ENCODE assay signal across 10 mouse cellular contexts in genomic region chr8:83954749-83955105, GRCm38 (mm10). TPM values are rescaled to one million over a fixed set of nuclear protein-coding genes. Genes with fewer than 3 reads are reported as not detected.
DNase-seq lines count a peak whose midpoint lies in the region; ATAC-seq and TF ChIP-seq lines count a peak whose summit lies in the region.
"Had no signal": no experiment of that assay in that cellular context is flagged by ENCODE, and none has a peak within 500 bp of the region (broad histone marks: within the 10 kb centered on the region; RNA-seq: fewer than 3 reads in every experiment).

No protein-coding gene starts in this region.

- DNase-seq in heart, postnatal 0 days (ENCODE audit: low spot score): no peak
- no peak for DNase-seq in heart, adult 8-10 months (ENCODE audit: low spot score)
- DNase-seq in hindbrain, embryonic 14.5 days (ENCODE audit: low spot score): no peak
- no peak for DNase-seq in midbrain, embryonic 11.5 days (ENCODE audit: low spot score, missing footprints)
- no peak for DNase-seq in cerebellum, adult 11-12 months
- DNase-seq in urinary bladder, postnatal 14 days (ENCODE audit: low spot score): no peak

- peak overlapping the region; percentile 46 for H3K27ac ChIP-seq in heart, postnatal 0 days (ENCODE audit: low read depth)
- no peak overlapping the region for H3K27ac ChIP-seq in bone marrow macrophage, adult 2 months (ENCODE audit: insufficient read depth, low read depth, low read length)
- H3K27ac ChIP-seq in hindbrain, embryonic 14.5 days: 0 out of 2 replicates have a peak overlapping the region, but pooled peaks have one; percentile 1
- H3K27ac ChIP-seq in midbrain, embryonic 11.5 days (ENCODE audit: low read depth, low read length): no peak overlapping the region

- TF ChIP-seq EP300 in heart, postnatal 0 days (IDR thresholded peaks at IDR 0.05; ENCODE audit: low read depth): no peak

- no peaks in the 10 kb centered on the region for H3K36me3 ChIP-seq in heart, postnatal 0 days (replicated peaks; ENCODE audit: control insufficient read depth, insufficient read depth, low read length)
- no peaks in the 10 kb centered on the region for H3K36me3 ChIP-seq in hindbrain, embryonic 14.5 days (replicated peaks; ENCODE audit: control insufficient read depth, insufficient read depth)
- H3K36me3 ChIP-seq in midbrain, embryonic 11.5 days (ENCODE audit: control insufficient read depth, insufficient read depth, low read length): no peaks in the 10 kb centered on the region

- H3K4me1 ChIP-seq in heart, postnatal 0 days (ENCODE audit: control insufficient read depth, insufficient read depth): peaks cover 12% of the 10 kb centered on the region
- peaks cover 7% of the 10 kb centered on the region for H3K4me1 ChIP-seq in bone marrow macrophage, adult 2 months (ENCODE audit: control insufficient read depth, insufficient read depth, low read length)
- H3K4me1 ChIP-seq in hindbrain, embryonic 14.5 days (replicated peaks; ENCODE audit: control insufficient read depth, insufficient read depth, low read length): peaks cover 6% of the 10 kb centered on the region; the same call in 1 of the 2 replicates
- H3K4me1 ChIP-seq in midbrain, embryonic 11.5 days (ENCODE audit: control insufficient read depth, insufficient read depth, low read length): peaks cover 10% of the 10 kb centered on the region

- H3K4me2 ChIP-seq in heart, postnatal 0 days (ENCODE audit: low read depth, low read length): peak overlapping the region; percentile 63
- peak overlapping the region; percentile 91 for H3K4me2 ChIP-seq in hindbrain, embryonic 14.5 days (replicated peaks)
- H3K4me2 ChIP-seq in midbrain, embryonic 11.5 days: peak overlapping the region; percentile 50

- no peak for ATAC-seq in heart, postnatal 0 days (ENCODE audit: insufficient read depth, low read depth)
- ATAC-seq in hindbrain, embryonic 14.5 days (ENCODE audit: low FRiP score): no peak
- no peak for ATAC-seq in midbrain, embryonic 11.5 days (ENCODE audit: low FRiP score)
- ATAC-seq in monocyte, adult 5-6 weeks (replicated peaks; ENCODE audit: insufficient number of reproducible peaks, low FRiP score, low TSS enrichment, poor library complexity, severe bottlenecking): no peak; the same call in 1 of the 2 replicates

- WGBS in heart, postnatal 0 days: 1% methylated on average over 14 of the region's 14 CpGs
- WGBS in hindbrain, embryonic 14.5 days: 3% methylated on average over 14 of the region's 14 CpGs
- under 1% methylated on average over 14 of the region's 14 CpGs for WGBS in midbrain, embryonic 11.5 days

- H3K4me3 ChIP-seq in heart, postnatal 0 days (ENCODE audit: low read depth, low read length): peak overlapping the region; percentile 57
- H3K4me3 ChIP-seq in bone marrow macrophage, adult 2 months (ENCODE audit: insufficient read depth, low read length): peak overlapping the region; percentile 62
- peak overlapping the region; percentile 45 for H3K4me3 ChIP-seq in hindbrain, embryonic 14.5 days (replicated peaks; ENCODE audit: low read length)
- peak overlapping the region; percentile 51 for H3K4me3 ChIP-seq in midbrain, embryonic 11.5 days (ENCODE audit: low read depth, low read length)

- H3K27me3 ChIP-seq in heart, postnatal 0 days (ENCODE audit: control insufficient read depth, insufficient read depth, low read length): no peaks in the 10 kb centered on the region
- H3K27me3 ChIP-seq in hindbrain, embryonic 14.5 days (ENCODE audit: control insufficient read depth, insufficient read depth, low read length): no peaks in the 10 kb centered on the region
- H3K27me3 ChIP-seq in midbrain, embryonic 11.5 days (ENCODE audit: control insufficient read depth, insufficient read depth, low read length): no peaks in the 10 kb centered on the region
- H3K27me3 ChIP-seq: Patski had no signal

- peak overlapping the region; percentile 43; the same call in 1 of the 2 replicates for H3K9ac ChIP-seq in heart, postnatal 0 days (replicated peaks; ENCODE audit: low read depth, low read length)
- peak overlapping the region; percentile 42 for H3K9ac ChIP-seq in hindbrain, embryonic 14.5 days
- peak overlapping the region; percentile 57 for H3K9ac ChIP-seq in midbrain, embryonic 11.5 days (ENCODE audit: low read length)

- no peak for TF ChIP-seq POLR2A in bone marrow macrophage, adult 2 months (IDR thresholded peaks at IDR 0.05; ENCODE audit: borderline replicate concordance, low read depth, low read length)

- no peaks in the 10 kb centered on the region for H3K9me3 ChIP-seq in heart, postnatal 0 days (replicated peaks; ENCODE audit: control insufficient read depth, low read length)
- no peaks in the 10 kb centered on the region for H3K9me3 ChIP-seq in hindbrain, embryonic 14.5 days (ENCODE audit: control insufficient read depth, low read length)
- H3K9me3 ChIP-seq in midbrain, embryonic 11.5 days (ENCODE audit: control insufficient read depth, low read length): no peaks in the 10 kb centered on the region

- no peak for TF ChIP-seq CTCF in heart, postnatal 0 days (IDR thresholded peaks at IDR 0.05; ENCODE audit: low read depth)
- TF ChIP-seq CTCF in bone marrow macrophage, adult 2 months (IDR thresholded peaks at IDR 0.05; ENCODE audit: low read depth, low read length): no peak

RNA-seq across cellular contexts. Expression of gene Gm10644, which starts 0.3 kb away (rescaled TPM):
- 0.08 and 1.3 TPM in 2 replicates for total RNA-seq in heart, postnatal 0 days (2014; rRNA removed; ENCODE audit: low replicate concordance)
- polyA plus RNA-seq in heart, postnatal 0 days (2015; fragmentation: Nextera tagmentation; extraction: Ambion mirVana): 0.41 and 0.42 TPM in 2 replicates
- total RNA-seq in heart, adult 8-10 months (2022): 1 to 10 TPM; 1.3 to 2.5 (median 1.9) TPM
- 0.98 and 1.3 TPM in 2 replicates for polyA plus RNA-seq in bone marrow macrophage, adult 2 months (2012; ENCODE audit: insufficient read depth, insufficient read length, missing spikeins)
- polyA plus RNA-seq in hindbrain, embryonic 14.5 days (2014; fragmentation: Nextera tagmentation; extraction: Ambion mirVana): 0.76 and 1.1 TPM in 2 replicates
- 0.61 and 0.81 TPM in 2 replicates for polyA plus RNA-seq in midbrain, embryonic 11.5 days (2014; fragmentation: Nextera tagmentation; extraction: Ambion mirVana)
- 0.10 to 0.58 TPM in 2 of 3 replicates, not detected in the other for total RNA-seq in monocyte, adult 5-6 weeks (2017)

RNA-seq across cellular contexts. Expression of gene Asf1b, which starts 0.6 kb away (rescaled TPM):
- 109 and 155 TPM in 2 replicates for total RNA-seq in heart, postnatal 0 days (2014; rRNA removed; ENCODE audit: low replicate concordance)
- 19.2 and 21.5 TPM in 2 replicates for polyA plus RNA-seq in heart, postnatal 0 days (2015; fragmentation: Nextera tagmentation; extraction: Ambion mirVana)
- total RNA-seq in heart, adult 8-10 months (2022): 1 to 10 TPM in 3 of 4 experiments, under 1 TPM in 1; 0.81 to 2.4 (median 1.7) TPM
- polyA plus RNA-seq in bone marrow macrophage, adult 2 months (2012; ENCODE audit: insufficient read depth, insufficient read length, missing spikeins): 41.3 and 42.9 TPM in 2 replicates
- 10.5 and 10.7 TPM in 2 replicates for polyA plus RNA-seq in hindbrain, embryonic 14.5 days (2014; fragmentation: Nextera tagmentation; extraction: Ambion mirVana)
- polyA plus RNA-seq in midbrain, embryonic 11.5 days (2014; fragmentation: Nextera tagmentation; extraction: Ambion mirVana): 92.5 and 96.5 TPM in 2 replicates
- total RNA-seq in monocyte, adult 5-6 weeks (2017): 3.5 to 4.9 TPM (median 3.6 TPM) in 3 replicates

RNA-seq across cellular contexts. Expression of gene Prkaca, which starts 18.1 kb away (rescaled TPM):
- 246 and 345 TPM in 2 replicates for total RNA-seq in heart, postnatal 0 days (2014; rRNA removed; ENCODE audit: low replicate concordance)
- 305 and 312 TPM in 2 replicates for polyA plus RNA-seq in heart, postnatal 0 days (2015; fragmentation: Nextera tagmentation; extraction: Ambion mirVana)
- total RNA-seq in heart, adult 8-10 months (2022): 100 to 1,000 TPM; 314 to 382 (median 360) TPM
- polyA plus RNA-seq in bone marrow macrophage, adult 2 months (2012; ENCODE audit: insufficient read depth, insufficient read length, missing spikeins): 73.1 and 81.8 TPM in 2 replicates
- 194 and 218 TPM in 2 replicates for polyA plus RNA-seq in hindbrain, embryonic 14.5 days (2014; fragmentation: Nextera tagmentation; extraction: Ambion mirVana)
- polyA plus RNA-seq in midbrain, embryonic 11.5 days (2014; fragmentation: Nextera tagmentation; extraction: Ambion mirVana): 139 and 156 TPM in 2 replicates
- 14.5 to 24.5 TPM (median 18.8 TPM) in 3 replicates for total RNA-seq in monocyte, adult 5-6 weeks (2017)

RNA-seq across cellular contexts. Expression of gene Samd1, which starts 42.7 kb away (rescaled TPM):
- 46.3 and 52.0 TPM in 2 replicates for total RNA-seq in heart, postnatal 0 days (2014; rRNA removed; ENCODE audit: low replicate concordance)
- polyA plus RNA-seq in heart, postnatal 0 days (2015; fragmentation: Nextera tagmentation; extraction: Ambion mirVana): 3.6 and 3.7 TPM in 2 replicates
- 10 to 100 TPM; 26.4 to 28.5 (median 27.2) TPM for total RNA-seq in heart, adult 8-10 months (2022)
- 70.3 and 82.9 TPM in 2 replicates for polyA plus RNA-seq in bone marrow macrophage, adult 2 months (2012; ENCODE audit: insufficient read depth, insufficient read length, missing spikeins)
- 11.1 and 11.3 TPM in 2 replicates for polyA plus RNA-seq in hindbrain, embryonic 14.5 days (2014; fragmentation: Nextera tagmentation; extraction: Ambion mirVana)
- polyA plus RNA-seq in midbrain, embryonic 11.5 days (2014; fragmentation: Nextera tagmentation; extraction: Ambion mirVana): 12.8 and 12.9 TPM in 2 replicates
- total RNA-seq in monocyte, adult 5-6 weeks (2017): 26.3 to 44.6 TPM (median 35.4 TPM) in 3 replicates

RNA-seq across cellular contexts. Expression of gene 1700067K01Rik, which starts 46.6 kb away (rescaled TPM):
- not detected in 2 replicates for total RNA-seq in heart, postnatal 0 days (2014; rRNA removed; ENCODE audit: low replicate concordance)
- polyA plus RNA-seq in heart, postnatal 0 days (2015; fragmentation: Nextera tagmentation; extraction: Ambion mirVana): 0.96 and 1.3 TPM in 2 replicates
- total RNA-seq in heart, adult 8-10 months (2022): under 1 TPM in 3 of 4 experiments, not detected in 1; 0.25 to 0.50 (median 0.33) TPM
- 0.56 TPM in 1 of 2 replicates, not detected in the other for polyA plus RNA-seq in bone marrow macrophage, adult 2 months (2012; ENCODE audit: insufficient read depth, insufficient read length, missing spikeins)
- 0.54 and 0.76 TPM in 2 replicates for polyA plus RNA-seq in hindbrain, embryonic 14.5 days (2014; fragmentation: Nextera tagmentation; extraction: Ambion mirVana)
- 0.33 and 0.56 TPM in 2 replicates for polyA plus RNA-seq in midbrain, embryonic 11.5 days (2014; fragmentation: Nextera tagmentation; extraction: Ambion mirVana)
- total RNA-seq in monocyte, adult 5-6 weeks (2017): not detected in 3 replicates
- total RNA-seq: gastrocnemius, adult 18-20 months had no signal

Comparison
In these comparisons a context has a peak if more than half of its experiments do, and no peak if none do; other contexts are left out.
1. H3K27ac ChIP-seq: peak in heart, postnatal 0 days (single experiment) and hindbrain, embryonic 14.5 days (single experiment); none in bone marrow macrophage, adult 2 months (single experiment) and midbrain, embryonic 11.5 days (single experiment).
2. Peak in every context shown above with its lines, with median percentiles within 50 percentile points of each other: H3K4me2 ChIP-seq, H3K4me3 ChIP-seq and H3K9ac ChIP-seq.